Mouse (Mus musculus): ENCODE measurements at regions not wholly inside any gene's neighbourhood (a gene's known extent, or its start where the extent isn't known, plus 50 kb on each side); places are given as distances from the start of the nearest gene placed in this dataset.

GRCm38 (mm10) chr4:124228537-124228936 lies 310.7 kb upstream of the 4930535I16Rik start:
- DNase-seq: peak; percentile 37

- no peak for DNase-seq
Measured at GRCm38 (mm10) chr4:124223646-124224500, 306.1 kb upstream of the 4930535I16Rik start.

- no peak for DNase-seq
Measured at GRCm38 (mm10) chr4:124221736-124222135, 303.9 kb upstream of the 4930535I16Rik start.

- no peak for DNase-seq
Measured at GRCm38 (mm10) chr4:124217206-124217605, 299.4 kb upstream of the 4930535I16Rik start.

GRCm38 (mm10) chr4:124216351-124216750 lies 298.5 kb upstream of the 4930535I16Rik start:
- DNase-seq: no peak

- no peak for DNase-seq
Measured at GRCm38 (mm10) chr4:124215077-124215476, 297.3 kb upstream of the 4930535I16Rik start.

- DNase-seq: no peak
Measured at GRCm38 (mm10) chr4:124210103-124210502, 292.3 kb upstream of the 4930535I16Rik start.

GRCm38 (mm10) chr4:124206480-124206879 lies 288.7 kb upstream of the 4930535I16Rik start:
- no peak for DNase-seq

- no peak for DNase-seq
Measured at GRCm38 (mm10) chr4:124203736-124204135, 285.9 kb upstream of the 4930535I16Rik start.

GRCm38 (mm10) chr4:124199884-124200844 lies 282.3 kb upstream of the 4930535I16Rik start:
- no peak for DNase-seq

GRCm38 (mm10) chr4:124198832-124199231 lies 281.0 kb upstream of the 4930535I16Rik start:
- DNase-seq: no peak

- DNase-seq: no peak
Measured at GRCm38 (mm10) chr4:124196711-124197110, 278.9 kb upstream of the 4930535I16Rik start.

- no peak for DNase-seq
Measured at GRCm38 (mm10) chr4:124193059-124193721, 275.4 kb upstream of the 4930535I16Rik start.

- DNase-seq: no peak
Measured at GRCm38 (mm10) chr4:124190775-124191174, 273.0 kb upstream of the 4930535I16Rik start.

- no peak for DNase-seq
Measured at GRCm38 (mm10) chr4:124189993-124190385, 272.2 kb upstream of the 4930535I16Rik start.

- no peak for DNase-seq
Measured at GRCm38 (mm10) chr4:124189352-124189992, 271.6 kb upstream of the 4930535I16Rik start.

GRCm38 (mm10) chr4:124187108-124187507 lies 269.3 kb upstream of the 4930535I16Rik start:
- DNase-seq: no peak

GRCm38 (mm10) chr4:124181335-124181734 lies 263.5 kb upstream of the 4930535I16Rik start:
- no peak for DNase-seq

- no peak for DNase-seq
Measured at GRCm38 (mm10) chr4:124178401-124179018, 260.7 kb upstream of the 4930535I16Rik start.

- DNase-seq: no peak
Measured at GRCm38 (mm10) chr4:124175531-124175930, 257.7 kb upstream of the 4930535I16Rik start.

- DNase-seq: no peak
Measured at GRCm38 (mm10) chr4:124154627-124155026, 236.8 kb upstream of the 4930535I16Rik start.

Data from cerebellum, adult 11 months (tissue).